Mouse (Mus musculus) MEL (cell line): ENCODE data around the gene Tktl1.

Source experiments
- CHD2 ChIP-seq: IDR thresholded peaks from 2 replicates; pipeline ENCODE4 v1.6.1; 2011; ENCODE audit warnings: low read length, improper control_type of control experiment
- CTCF ChIP-seq, 3 experiments: IDR thresholded peaks in 2 of 3; conservative IDR thresholded peaks in 1 of 3; 2 replicates each; pipeline ENCODE4 v1.5.1; 2011 to 2012; ENCODE audit warnings: low read length in 3 of 3, low read depth in 2 of 3, mild to moderate bottlenecking in 2 of 3, improper control_type of control experiment in 1 of 3, inconsistent platforms in 1 of 3, mixed read lengths in 1 of 3, moderate library complexity in 1 of 3; ENCODE audit not compliant: control insufficient read depth in 1 of 3, insufficient read depth in 1 of 3, poor library complexity in 1 of 3, severe bottlenecking in 1 of 3
- GATA1 ChIP-seq: IDR thresholded peaks from 2 replicates; pipeline ENCODE4 v1.6.1; 2011; ENCODE audit warnings: low read depth, low read length, improper control_type of control experiment
- MAX ChIP-seq: IDR thresholded peaks from 2 replicates; pipeline ENCODE4 v1.6.1; 2011; ENCODE audit warnings: low read length, improper control_type of control experiment
- MAZ ChIP-seq: IDR thresholded peaks from 2 replicates; pipeline ENCODE4 v1.6.1; 2012; ENCODE audit warnings: low read depth, mild to moderate bottlenecking, inconsistent platforms, low read length, improper control_type of control experiment
- SIN3A ChIP-seq: IDR thresholded peaks from 2 replicates; pipeline ENCODE4 v1.6.1; 2012; ENCODE audit warnings: low read length, improper control_type of control experiment, inconsistent platforms

DNA sequence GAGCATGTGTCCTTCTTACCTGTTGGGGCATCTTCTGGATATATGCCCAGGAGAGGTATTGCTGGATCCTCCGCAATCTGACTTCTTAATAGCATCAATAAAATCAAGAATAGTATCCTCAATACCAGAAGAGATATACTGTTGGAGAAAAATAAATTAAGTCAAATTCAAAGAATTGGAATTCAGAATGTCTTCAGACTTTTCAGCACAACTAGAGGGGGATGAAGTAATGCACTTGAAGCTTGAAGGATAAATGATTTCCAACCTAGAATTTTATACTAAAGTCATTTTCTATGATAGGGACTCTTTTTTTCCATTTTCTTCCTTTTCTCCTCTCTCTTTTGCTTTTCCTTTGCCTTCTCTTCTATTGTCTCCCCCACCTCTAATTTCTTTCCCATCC lies 9.3 kb upstream of the Tktl1 start, which contains the start of gene Tex28:
- no peak for TF ChIP-seq GATA1
- no peak for TF ChIP-seq CHD2
- no peak for TF ChIP-seq CTCF (IDR thresholded peaks at IDR 0.05 in 2 of 3, conservative IDR thresholded peaks at IDR 0.05 in 1 of 3; ENCODE audit: control insufficient read depth in 1 of 3, insufficient read depth in 1 of 3, low read depth in 2 of 3, low read length in 3 of 3, poor library complexity in 1 of 3, severe bottlenecking in 1 of 3)
- TF ChIP-seq SIN3A, result no peak
- no peak for TF ChIP-seq MAZ
- no peak for TF ChIP-seq MAX
